Mouse (Mus musculus) liver, adult 2 months (tissue): ENCODE data around the gene Tmem69.

Experiments
- CTCF ChIP-seq: fragments of 200-500 bp; IDR thresholded peaks from 2 replicates; pipeline ENCODE4 v1.5.1; 2011; ENCODE audit warnings: low read depth, low read length, control low read depth
- POLR2A ChIP-seq: fragments of 200-500 bp; IDR thresholded peaks from 2 replicates; pipeline ENCODE4 v1.6.1; 2011; ENCODE audit warnings: low read length, control low read depth; ENCODE audit not compliant: insufficient read depth; ENCODE audit errors: extremely low read depth

DNA sequence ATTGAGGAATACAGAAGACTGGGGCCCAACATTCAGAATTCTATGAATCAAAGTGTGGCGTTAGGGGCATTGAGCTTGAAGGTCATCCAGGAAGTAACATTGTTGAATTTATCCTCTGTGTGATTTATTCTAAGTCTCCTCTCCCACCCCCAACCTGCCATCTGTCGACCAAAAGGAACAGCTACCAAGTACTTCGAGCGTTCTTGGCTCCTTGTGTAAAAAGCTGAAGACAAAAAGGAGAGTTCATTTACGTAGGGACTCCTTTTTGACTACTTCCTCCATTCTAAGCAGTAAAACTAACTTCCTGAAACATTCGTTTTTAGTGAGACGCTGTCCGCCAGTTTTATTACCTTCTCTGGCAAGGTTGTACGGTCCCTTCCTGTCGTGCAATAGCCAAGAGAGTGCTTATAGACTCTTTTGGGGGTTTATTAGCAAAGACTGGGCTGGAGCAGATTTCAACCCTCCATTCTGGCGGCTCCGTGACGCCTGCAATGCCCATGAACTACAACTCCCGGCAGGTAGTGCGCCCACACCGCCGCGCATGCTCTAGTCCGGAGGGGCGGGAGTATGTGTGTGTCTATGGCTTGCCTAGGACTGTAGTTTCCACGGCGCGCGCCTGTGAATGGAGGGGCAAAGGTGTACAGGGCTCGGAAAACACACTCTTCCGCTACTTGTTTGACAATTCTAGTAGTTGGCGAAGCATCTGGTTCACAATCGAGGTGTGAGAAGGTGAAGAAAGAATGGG, 997 bp upstream of the Tmem69 start:
- peak; percentile 73; the same call in 1 of the 2 replicates for TF ChIP-seq POLR2A
- TF ChIP-seq CTCF, result no peak
